Mouse (Mus musculus) fibroblast of lung, adult 2 months (primary cell): ENCODE measurements around the gene Gm3424.
"Not testable (repeated sequence)": the region's sequence is repeated elsewhere in the genome, so short reads cannot be mapped to it uniquely, and the experiment has no call there.

ENCODE experiments used
- DNase-seq: peaks from one replicate; pipeline ENCODE4 v3.0.0-alpha.2; 2011; ENCODE audit warnings: low read depth

Gene Gm3424

GRCm38 (mm10) chr14:5830229-5830628 is at the start of gene Gm3424:
Gene Gm3424 (minus strand): TSS chr14:5830329.
- not testable (repeated sequence) for DNase-seq

GRCm38 (mm10) chr14:5879791-5880190 is 49.7 kb upstream of the Gm3424 start:
- DNase-seq: not testable (repeated sequence)

GRCm38 (mm10) chr14:5879136-5879535 is 49.0 kb upstream of the Gm3424 start:
- not testable (repeated sequence) for DNase-seq

- DNase-seq: not testable (repeated sequence)
Observed at GRCm38 (mm10) chr14:5855911-5856310, 25.8 kb upstream of the Gm3424 start.

GRCm38 (mm10) chr14:5812699-5813356 is 17.3 kb downstream of the Gm3424 start:
- DNase-seq: not testable (repeated sequence)

GRCm38 (mm10) chr14:5807882-5808281 is 22.2 kb downstream of the Gm3424 start, which contains the start of gene Gm3383:
Gene Gm3383 (minus strand): TSS chr14:5807982.
- DNase-seq: not testable (repeated sequence)
